Mouse (Mus musculus) kidney, adult 18-20 months (tissue): ENCODE results near the gene AL607142.1.

Source experiments
- DNase-seq: peaks from one replicate; pipeline ENCODE4 v3.0.0; 2021

The AL607142.1 gene

GRCm38 (mm10) chr4:120058157-120058556 lies 6.6 kb upstream of the AL607142.1 start:
- no peak for DNase-seq

DNA sequence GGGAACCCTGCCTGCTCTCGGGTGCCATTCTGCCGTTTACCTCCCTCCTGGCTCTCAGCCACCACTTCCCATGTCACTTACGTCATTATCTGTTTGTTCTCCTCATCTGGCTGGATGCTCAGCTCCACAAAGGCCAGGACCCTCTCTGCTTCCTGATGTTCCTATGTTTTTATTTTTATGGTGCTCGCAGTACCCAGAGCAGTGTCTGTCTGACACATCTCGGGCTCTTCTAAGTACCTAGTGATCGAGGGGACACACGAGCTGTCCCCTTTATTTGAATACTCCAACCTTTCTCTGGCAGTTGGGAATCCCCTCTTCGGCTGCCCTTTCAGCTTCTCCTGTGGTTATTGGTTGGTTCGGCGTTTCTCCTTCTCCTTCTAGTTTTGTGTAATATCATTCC lies 6.0 kb upstream of the AL607142.1 start:
- DNase-seq, result no peak

- DNase-seq, result no peak
These were observed 3.1 kb upstream of the AL607142.1 start for GRCm38 (mm10) chr4:120061727-120062126.

DNA sequence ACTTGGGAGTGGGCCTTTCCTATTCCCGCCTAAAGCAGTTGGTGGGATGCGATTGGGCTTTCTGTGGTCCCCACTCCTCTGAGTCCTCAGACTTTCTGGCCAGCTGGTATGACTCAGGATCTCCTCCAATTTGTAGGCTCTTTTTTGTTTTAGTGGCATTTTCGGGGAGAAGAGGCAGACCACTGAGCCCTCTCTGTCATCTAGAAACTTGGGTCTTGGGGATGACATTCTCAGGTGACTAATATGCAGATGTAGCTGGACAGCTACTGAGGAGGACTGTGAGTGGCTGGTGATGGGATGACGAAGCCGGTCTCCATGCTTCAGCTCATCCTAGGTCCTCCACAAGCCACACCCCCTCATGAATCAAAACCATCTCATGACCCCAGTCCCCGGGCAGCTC lies 2.6 kb upstream of the AL607142.1 start:
- DNase-seq, result no peak

DNA sequence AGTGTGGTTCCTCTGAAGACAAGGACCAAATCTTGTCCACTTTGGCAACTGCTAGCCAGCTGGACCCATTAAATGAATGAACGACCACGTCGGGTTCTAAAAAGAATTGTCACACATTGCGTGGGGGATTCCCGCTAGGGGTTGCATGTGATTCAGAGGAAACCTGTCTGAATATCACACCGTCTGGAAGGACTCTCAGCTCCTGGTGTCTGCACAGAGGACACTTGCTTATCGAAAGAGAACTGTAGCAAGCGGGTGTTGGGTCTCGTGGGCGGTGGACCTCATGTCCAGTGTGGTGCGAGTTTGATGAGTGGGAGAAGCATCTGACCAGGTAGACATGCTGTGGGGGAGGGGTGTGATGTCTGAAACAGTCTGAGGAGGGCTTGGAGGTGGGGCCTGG lies 2.0 kb upstream of the AL607142.1 start:
- no peak for DNase-seq

- no peak for DNase-seq
These were observed 1.3 kb upstream of the AL607142.1 start for GRCm38 (mm10) chr4:120063353-120064124.

- DNase-seq, result no peak
These were observed 2.2 kb downstream of the AL607142.1 start for GRCm38 (mm10) chr4:120066841-120067591.

GRCm38 (mm10) chr4:120067592-120068235 lies 2.9 kb downstream of the AL607142.1 start:
- DNase-seq, result no peak

- no peak for DNase-seq
These were observed 4.2 kb downstream of the AL607142.1 start for GRCm38 (mm10) chr4:120068883-120069581.

DNA sequence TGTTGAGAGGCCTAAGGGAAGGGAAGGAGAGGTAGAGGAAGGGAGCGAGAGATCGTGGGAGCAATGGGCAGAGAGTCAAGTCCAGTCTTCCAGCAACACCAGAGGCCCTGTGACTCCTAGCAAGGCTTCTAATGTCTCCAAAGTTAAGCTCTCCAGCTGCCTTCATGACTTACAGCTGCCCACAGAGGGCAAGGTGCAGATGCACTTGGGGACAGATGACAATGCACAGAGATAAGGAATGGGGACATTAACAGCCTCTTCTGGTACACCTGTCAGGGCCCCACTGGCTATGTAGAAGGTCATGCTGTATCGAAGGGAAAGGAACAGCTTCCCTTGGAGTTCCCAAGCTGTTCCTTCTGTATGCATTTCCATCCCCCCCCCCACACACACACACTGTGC lies 4.8 kb downstream of the AL607142.1 start:
- DNase-seq, result no peak

- no peak for DNase-seq
These were observed 6.6 kb downstream of the AL607142.1 start for GRCm38 (mm10) chr4:120071411-120071810.

- DNase-seq, result no peak
These were observed 7.2 kb downstream of the AL607142.1 start for GRCm38 (mm10) chr4:120071842-120072507.

- no peak for DNase-seq
These were observed 9.3 kb downstream of the AL607142.1 start for GRCm38 (mm10) chr4:120074061-120074460.

GRCm38 (mm10) chr4:120077322-120077721 lies 12.5 kb downstream of the AL607142.1 start:
- no peak for DNase-seq

DNA sequence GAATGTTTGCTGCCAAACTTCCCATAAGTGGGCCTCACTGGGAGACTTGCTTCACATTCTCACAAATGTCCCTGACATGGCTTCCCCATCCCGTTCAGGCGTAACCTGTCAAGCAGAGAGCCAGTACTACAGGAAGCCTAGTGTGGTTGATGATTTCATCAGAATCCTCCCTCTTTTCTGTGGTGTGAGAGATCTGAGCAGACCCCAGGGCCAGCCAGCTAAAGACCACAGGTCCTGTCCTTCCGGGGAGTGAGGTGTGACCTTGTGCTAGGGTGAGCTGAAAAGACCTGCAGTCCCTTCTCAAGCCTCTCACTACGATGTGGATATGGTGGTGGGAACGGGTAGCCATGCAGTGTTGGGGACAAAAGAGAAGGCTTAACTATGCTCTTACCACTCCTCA lies 17.7 kb downstream of the AL607142.1 start:
- DNase-seq, result no peak

DNA sequence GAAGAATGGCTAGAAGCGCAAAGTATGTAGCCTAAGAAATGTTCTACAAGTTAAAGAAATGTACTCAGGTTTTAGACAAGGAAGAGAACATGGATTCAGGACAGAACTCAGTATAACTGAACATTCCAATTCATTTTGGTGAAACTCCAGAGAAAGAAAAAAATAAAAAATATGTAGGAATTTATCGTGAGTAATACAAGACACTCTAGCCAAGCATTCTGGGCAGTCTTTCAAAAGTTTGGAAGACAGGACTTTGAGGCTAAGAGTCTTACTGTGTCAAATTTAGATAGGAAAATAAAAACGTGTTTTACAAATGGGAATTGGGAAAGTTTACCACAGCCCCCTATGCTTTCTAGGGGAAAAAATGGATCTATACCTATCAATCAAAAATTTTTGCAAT lies 18.9 kb downstream of the AL607142.1 start:
- DNase-seq, result no peak

GRCm38 (mm10) chr4:120089536-120089935 lies 24.7 kb downstream of the AL607142.1 start:
- DNase-seq, result no peak

DNA sequence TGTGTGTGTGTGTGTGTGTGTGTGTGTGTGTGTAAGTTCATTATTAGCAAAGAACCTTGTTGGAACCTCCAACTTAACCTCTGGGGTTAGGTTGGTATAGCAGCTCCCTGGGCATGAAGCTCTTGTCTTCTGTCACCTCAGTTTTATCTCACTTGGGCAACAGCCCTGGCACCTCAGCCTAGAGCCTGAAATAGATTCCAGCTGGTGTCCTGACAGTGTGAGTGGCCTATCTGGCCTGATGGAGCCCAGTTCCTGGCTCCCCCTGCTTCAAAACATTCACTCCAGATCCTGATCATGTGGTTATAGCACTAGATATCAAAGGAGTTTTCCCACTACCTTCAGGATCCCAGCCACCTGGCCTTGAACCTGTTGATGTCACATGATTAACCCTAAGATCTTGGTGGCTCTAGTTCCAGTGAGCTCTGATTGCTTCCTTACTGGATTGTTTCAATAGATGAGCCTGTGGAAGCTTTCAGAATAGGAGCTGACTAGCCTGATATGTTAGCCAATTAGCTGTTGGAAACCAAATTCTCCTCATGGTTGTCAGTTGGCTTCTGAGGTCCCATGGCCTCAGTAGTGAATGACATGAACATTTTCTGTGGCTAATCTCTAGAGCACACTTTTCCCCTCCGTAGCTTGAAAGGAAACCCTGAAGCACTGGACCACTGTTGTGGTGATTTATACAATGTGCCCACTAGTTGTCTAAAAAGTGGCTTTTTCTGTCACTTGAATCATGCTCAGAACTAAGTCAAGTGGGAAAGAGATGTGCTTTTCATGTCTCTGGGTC lies 27.4 kb downstream of the AL607142.1 start:
- no peak for DNase-seq

DNA sequence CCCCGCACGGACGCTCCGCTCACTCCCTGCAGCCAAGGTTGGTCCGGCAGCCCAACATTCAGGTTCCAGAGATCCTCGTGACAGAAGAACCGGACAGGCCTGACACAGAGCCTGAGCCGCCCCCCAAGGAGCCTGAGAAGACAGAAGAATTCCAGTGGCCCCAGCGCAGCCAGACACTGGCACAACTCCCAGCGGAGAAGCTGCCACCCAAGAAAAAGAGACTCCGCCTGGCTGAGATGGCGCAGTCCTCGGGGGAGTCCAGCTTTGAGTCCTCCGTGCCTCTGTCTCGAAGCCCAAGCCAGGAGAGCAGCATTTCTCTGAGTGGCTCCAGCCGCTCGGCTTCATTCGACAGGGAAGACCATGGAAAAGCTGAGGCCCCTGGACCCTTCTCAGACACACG lies 32.1 kb downstream of the AL607142.1 start:
- DNase-seq, result no peak

DNA sequence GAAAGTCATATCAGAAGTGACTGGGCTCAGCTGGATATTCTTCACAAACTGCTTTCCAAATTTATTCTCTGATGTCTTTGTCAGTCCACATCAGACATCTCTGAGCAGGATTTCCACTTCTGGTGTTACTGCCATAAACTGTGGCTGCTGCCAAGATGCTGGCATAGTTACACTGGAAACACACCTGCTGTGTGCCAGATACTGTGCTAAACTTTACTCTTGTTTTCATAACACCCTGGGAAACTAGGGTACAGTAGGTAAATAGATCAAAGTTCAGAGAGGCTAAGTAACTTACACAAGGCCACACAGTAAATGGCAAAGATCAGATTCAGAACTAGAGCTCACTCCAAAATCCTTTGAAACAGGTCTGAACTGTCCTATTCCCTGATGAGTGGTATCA lies 36.4 kb downstream of the AL607142.1 start:
- no peak for DNase-seq

DNA sequence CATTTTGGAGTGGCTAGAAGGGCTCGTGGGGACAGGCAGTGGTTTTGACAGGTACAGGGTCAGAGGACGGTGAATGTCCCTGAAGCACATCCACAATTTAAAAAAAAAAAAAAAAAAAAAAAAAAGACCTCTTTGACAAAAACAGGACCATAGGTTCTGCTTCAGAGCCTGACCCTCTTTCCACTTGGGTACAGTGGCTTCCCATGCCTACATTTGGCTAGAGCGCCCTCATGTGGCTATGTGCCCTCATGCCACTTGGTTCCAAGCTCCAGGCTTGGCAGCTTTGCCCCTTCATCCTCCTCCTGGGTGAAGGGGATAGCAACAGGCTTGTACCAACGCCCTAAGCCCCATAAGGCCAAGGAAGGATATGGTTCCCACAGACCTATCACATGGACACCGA lies 39.8 kb downstream of the AL607142.1 start:
- DNase-seq, result peak; percentile 54

- DNase-seq, result no peak
These were observed 41.6 kb downstream of the AL607142.1 start for GRCm38 (mm10) chr4:120106362-120106761.
